Mouse (Mus musculus) heart, embryonic 12.5 days (tissue): Measurements from ENCODE around the gene Cckbr. TPM values are rescaled to one million over a fixed set of nuclear protein-coding genes. Genes with fewer than 3 reads are reported as not detected.

Source experiments
- ATAC-seq: fragments of 200-750 bp; cut with Nextera tagmentation; 2 replicates; pipeline ENCODE4 v1.8.0; 2017; ENCODE audit warnings: moderate TSS enrichment, moderate library complexity; ENCODE audit not compliant: insufficient number of reproducible peaks, low FRiP score
- H3K27ac ChIP-seq: fragments of 300-500 bp; sonication (generic); 2 replicates; pipeline ENCODE4 v1.5.1; 2016; ENCODE audit warnings: mild to moderate bottlenecking, moderate library complexity; ENCODE audit not compliant: poor library complexity, severe bottlenecking
- H3K27me3 ChIP-seq: fragments of 300-500 bp; sonication (generic); replicated peaks from 2 replicates; pipeline ENCODE4 v1.6.1; 2016; ENCODE audit warnings: mild to moderate bottlenecking, moderate library complexity
- H3K36me3 ChIP-seq: fragments of 300-500 bp; sonication (generic); 2 replicates; pipeline ENCODE4 v1.6.1; 2016; ENCODE audit warnings: mild to moderate bottlenecking, moderate library complexity
- H3K4me1 ChIP-seq: fragments of 300-500 bp; sonication (generic); replicated peaks from 2 replicates; pipeline ENCODE4 v1.6.1; 2016; ENCODE audit warnings: mild to moderate bottlenecking
- H3K4me2 ChIP-seq: fragments of 300-500 bp; sonication (generic); 2 replicates; pipeline ENCODE4 v1.6.1; 2016; ENCODE audit warnings: mild to moderate bottlenecking, moderate library complexity
- H3K4me3 ChIP-seq: fragments of 300-500 bp; sonication (generic); 2 replicates; pipeline ENCODE4 v1.5.1; 2016; ENCODE audit warnings: mild to moderate bottlenecking
- H3K9ac ChIP-seq: fragments of 300-500 bp; sonication (generic); 2 replicates; pipeline ENCODE4 v1.6.1; 2016; ENCODE audit warnings: mild to moderate bottlenecking, moderate library complexity
- H3K9me3 ChIP-seq: fragments of 300-500 bp; sonication (generic); replicated peaks from 2 replicates; pipeline ENCODE4 v1.6.1; 2016; ENCODE audit warnings: mild to moderate bottlenecking, moderate library complexity
- WGBS: fragments of 180-500 bp; shearing (Covaris S2); methylation state at CpG from one replicate; pipeline ENCODE4 v1.1.7; 2016; 5-methylcytosine and 5-hydroxymethylcytosine counted together
- polyA plus RNA-seq: library from polyadenylated mRNA; unstranded; fragments of >200 nt; fragmentation: Nextera tagmentation; extraction: Ambion mirVana; gene quantifications from 2 replicates; pipeline ENCODE4 v1.2.1, GENCODE M21; 2016

Cckbr gene
- polyA plus RNA-seq, 1 experiment from 2014 or later: not detected

DNA sequence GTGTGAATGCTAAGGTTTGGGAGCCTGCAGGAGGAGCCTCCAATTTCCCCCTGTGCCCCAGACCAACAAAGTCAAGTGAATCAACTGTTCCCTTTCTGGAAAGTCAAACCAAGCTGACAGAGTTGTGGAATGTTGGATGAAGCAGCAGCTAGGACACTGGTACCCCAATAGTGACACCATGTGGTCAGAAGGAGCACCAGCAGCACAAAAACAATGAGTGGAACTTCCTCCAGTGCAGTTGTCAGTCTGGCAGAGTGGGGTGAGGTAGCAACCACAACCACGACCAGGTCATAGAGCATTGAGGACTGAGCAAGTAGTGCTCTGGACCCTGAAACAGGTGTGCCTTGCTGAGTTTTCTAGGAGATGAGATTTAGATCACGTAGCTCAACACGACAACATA is 52.3 kb downstream of the Cckbr start:
- H3K9ac ChIP-seq: no peak overlapping the region
- no peak for ATAC-seq

DNA sequence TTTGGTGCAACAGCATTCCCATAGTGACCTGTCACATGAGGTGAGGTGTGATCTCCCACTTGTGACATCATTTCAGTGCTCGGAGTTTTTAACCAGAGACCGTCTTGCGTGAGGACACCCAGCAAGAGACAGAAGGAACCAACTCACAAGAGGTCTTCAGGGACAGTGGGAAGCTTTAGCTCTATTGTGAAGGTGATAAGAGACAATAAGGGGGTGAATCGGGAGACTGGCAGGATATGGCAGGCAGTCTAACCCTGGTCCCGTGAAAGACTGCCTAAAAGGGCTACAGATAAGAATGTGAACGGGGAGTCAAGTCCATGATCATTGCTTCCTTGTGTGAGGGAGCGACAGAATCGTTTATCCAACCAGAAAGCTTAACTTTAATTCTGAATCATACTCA is 52.8 kb downstream of the Cckbr start:
- Histone ChIP-seq H3K4me3 (no peak overlapping the region), H3K9ac (no peak overlapping the region), H3K9me3 (no peaks in the 10 kb centered on the region), H3K4me2 (no peak overlapping the region), H3K4me1 (peaks cover 46% of the 10 kb centered on the region), H3K36me3 (no peaks in the 10 kb centered on the region), H3K27ac (no peak overlapping the region), H3K27me3 (no peaks in the 10 kb centered on the region)
- no peak for ATAC-seq
- 61% methylated on average over 8 of the region's 8 CpGs for WGBS

More for the DNA sequence above, 52.3 kb downstream of the Cckbr start:
- no peak overlapping the region for H3K4me3 ChIP-seq
- H3K27ac ChIP-seq: no peak overlapping the region
- no peak overlapping the region for H3K4me2 ChIP-seq
- H3K4me1 ChIP-seq: peaks cover 46% of the 10 kb centered on the region
- H3K9me3 ChIP-seq: no peaks in the 10 kb centered on the region
- H3K36me3 ChIP-seq: no peaks in the 10 kb centered on the region
- no peaks in the 10 kb centered on the region for H3K27me3 ChIP-seq
- 59% methylated on average over 3 of the region's 3 CpGs for WGBS

DNA sequence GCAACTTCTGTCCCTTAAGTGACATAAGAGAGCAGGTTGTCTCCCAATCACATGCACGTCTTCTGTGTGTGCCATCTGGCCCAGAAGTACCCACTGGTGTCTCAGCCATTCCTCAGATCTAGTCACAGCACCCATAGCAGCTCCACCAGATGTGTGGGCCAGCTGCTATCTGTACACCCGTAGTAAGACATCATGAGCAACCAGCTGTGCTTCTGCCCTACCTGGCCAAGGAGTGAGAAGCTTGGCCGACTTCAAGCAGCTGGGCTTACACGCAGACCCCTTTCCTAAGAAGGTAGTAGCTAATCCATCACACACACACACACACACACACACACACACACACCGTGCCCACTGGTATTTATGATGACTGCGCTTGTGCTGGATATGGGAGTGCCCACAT is 53.7 kb downstream of the Cckbr start:
- Histone ChIP-seq H3K4me3 (no peak overlapping the region), H3K9ac (no peak overlapping the region), H3K36me3 (no peaks in the 10 kb centered on the region), H3K4me1 (peaks cover 46% of the 10 kb centered on the region), H3K9me3 (no peaks in the 10 kb centered on the region), H3K27ac (no peak overlapping the region), H3K27me3 (no peaks in the 10 kb centered on the region), H3K4me2 (no peak overlapping the region)
- no peak for ATAC-seq
- WGBS: 84% methylated on average over 6 of the region's 6 CpGs

DNA sequence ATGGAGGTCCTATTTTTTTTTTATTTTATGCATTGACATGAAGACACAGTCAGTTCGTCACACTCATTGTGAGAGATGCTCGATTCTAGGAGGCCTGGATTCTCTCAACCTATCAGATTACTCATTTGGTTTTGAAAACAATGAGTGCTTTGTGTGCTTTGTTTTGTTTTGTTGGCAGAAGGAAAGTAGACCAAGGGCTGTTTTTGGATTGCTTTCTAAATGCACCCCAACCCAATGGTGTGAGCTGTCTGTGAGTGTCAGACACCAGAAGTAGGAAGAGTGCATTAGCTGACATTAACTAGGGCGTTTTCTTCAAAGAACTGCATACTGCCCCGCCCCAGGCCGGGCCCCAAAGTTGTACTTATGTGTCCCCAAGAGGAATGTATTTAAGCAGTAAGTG is 54.5 kb downstream of the Cckbr start:
- Histone ChIP-seq H3K9ac (no peak overlapping the region), H3K4me1 (peaks cover 45% of the 10 kb centered on the region), H3K27me3 (no peaks in the 10 kb centered on the region), H3K4me3 (no peak overlapping the region), H3K9me3 (no peaks in the 10 kb centered on the region), H3K36me3 (no peaks in the 10 kb centered on the region), H3K4me2 (peak overlapping the region; percentile 76), H3K27ac (no peak overlapping the region; the same call in 1 of the 2 replicates)
- ATAC-seq: no peak
- 62% methylated on average over 5 of the region's 5 CpGs for WGBS

DNA sequence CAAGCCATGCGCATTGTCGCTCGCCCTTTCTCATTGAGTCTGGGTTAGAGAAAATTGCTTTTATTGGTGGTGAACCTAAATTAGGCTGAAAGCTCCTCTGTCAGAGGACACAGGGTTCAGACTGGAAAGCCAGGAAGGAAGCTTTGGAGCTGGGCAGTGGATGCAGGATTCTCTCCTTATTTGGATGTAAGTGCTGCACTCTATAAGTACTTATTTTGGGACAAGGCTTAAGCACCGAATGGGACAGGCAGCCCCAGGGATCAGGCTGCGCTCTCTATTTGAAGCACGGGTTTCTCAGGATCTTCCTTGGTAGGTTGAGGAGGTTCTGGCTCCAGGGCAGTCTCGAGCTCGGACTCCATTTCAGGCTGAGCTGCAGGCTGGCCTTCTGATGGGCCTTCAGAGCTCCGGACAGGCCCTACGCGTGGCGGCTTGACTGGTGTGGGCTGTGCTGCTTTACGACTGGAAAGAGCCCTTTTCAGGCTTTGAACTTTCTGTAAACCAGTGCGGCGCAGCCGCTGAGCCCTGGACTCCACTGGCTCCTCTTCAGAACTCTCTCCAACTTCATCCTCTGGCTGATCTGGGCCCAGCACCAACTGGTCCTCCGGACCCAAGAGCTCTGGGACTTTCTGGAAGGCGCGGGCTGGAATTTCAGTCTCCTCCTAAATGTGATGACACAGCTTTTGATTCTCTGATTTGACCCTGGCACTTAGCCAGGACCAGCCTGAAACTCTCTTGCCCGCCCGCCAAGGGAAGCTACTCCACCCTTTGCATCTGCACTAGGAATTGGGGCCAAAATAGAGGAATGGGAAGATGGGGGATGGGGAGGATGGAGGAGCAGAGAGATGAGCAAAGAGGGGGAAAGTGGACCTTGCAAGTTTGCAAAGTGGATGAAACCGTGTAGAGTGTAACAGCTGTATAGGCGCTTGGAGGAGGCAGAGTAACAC is 55.3 kb downstream of the Cckbr start:
- H3K27me3 ChIP-seq: no peaks in the 10 kb centered on the region
- peak overlapping the region; percentile 51 for H3K4me3 ChIP-seq
- peaks cover 38% of the 10 kb centered on the region for H3K4me1 ChIP-seq
- peak; percentile 19 for ATAC-seq
- no peaks in the 10 kb centered on the region for H3K9me3 ChIP-seq
- peak overlapping the region; percentile 64 for H3K27ac ChIP-seq
- peak overlapping the region; percentile 82 for H3K9ac ChIP-seq
- 46% methylated on average over 23 of the region's 23 CpGs for WGBS
- H3K4me2 ChIP-seq: peak overlapping the region; percentile 76
- H3K36me3 ChIP-seq: no peaks in the 10 kb centered on the region

DNA sequence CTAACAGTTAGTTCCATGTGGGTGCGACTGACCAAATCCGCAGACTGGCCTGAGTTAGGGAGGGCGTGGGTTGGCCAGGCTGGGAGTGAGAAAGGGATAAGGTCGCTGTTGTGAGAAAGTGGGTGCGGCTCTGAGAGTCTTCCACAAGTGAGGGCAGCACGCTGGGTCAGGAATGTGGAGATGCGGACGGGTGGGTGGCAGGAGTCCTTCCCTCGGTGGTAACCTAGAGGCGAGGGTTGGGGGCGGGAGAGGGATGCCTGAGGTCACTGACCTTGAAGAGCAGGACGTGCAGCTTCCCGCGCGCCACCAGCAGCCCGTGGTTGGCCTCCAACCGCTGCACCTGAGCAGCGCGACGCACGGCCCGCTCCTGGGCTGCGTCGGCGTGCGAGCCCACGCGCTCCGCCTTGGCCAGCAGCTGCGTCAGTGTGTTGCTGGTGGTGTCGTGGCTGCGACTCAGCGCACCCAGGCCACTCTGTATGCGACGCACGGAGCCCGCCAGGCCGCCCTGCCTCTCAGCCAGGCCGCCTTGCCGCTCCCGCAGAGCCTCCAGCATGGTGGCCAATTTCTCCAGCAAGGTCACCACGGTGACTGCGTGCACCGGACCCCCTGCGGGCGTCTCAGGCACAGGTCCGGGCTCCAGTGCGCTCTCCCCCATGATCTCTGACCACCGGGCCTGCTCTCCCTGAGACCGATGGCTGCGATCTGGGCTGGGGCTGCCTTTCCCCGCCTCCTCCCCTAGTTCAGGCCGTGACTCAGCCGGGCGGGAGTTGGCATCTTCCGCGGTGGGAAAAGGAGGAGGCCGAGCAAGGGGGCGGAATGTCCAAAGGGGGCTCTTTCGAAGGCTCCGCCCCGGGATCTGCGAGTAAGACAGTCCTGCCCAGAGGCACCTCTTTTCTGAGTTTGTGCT is 56.2 kb downstream of the Cckbr start, which contains the start of gene Cavin3:
Gene Cavin3 (minus strand): TSS at position 796 of the 907 bp plus-strand sequence.
- no peaks in the 10 kb centered on the region for H3K36me3 ChIP-seq
- H3K27me3 ChIP-seq: no peaks in the 10 kb centered on the region

DNA sequence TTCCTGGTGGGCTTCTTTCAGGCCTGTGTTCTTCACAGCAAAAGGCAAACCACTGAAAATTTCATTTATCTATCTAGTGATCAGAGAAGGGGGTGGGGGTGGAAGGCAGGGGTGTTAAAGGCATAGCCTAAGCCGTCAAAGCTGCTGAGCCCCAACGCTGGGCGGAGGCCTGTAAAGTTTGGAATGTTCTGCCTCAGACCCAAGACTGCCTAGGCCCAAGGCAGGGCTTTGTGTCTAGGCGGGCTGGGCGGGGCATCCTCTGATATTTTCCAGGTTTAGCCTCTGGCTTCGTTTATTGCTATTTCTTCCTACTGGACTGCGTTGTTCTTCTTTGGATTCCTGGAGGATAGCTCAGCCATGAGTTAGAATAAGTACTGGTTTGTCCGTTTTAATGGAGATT is 56.9 kb downstream of the Cckbr start:
- H3K9ac ChIP-seq: peak overlapping the region; percentile 82
- H3K27ac ChIP-seq: peak overlapping the region; percentile 64
- H3K4me3 ChIP-seq: peak overlapping the region; percentile 51
- H3K4me1 ChIP-seq: peaks cover 32% of the 10 kb centered on the region
- H3K9me3 ChIP-seq: no peaks in the 10 kb centered on the region
- H3K4me2 ChIP-seq: peak overlapping the region; percentile 76
- no peaks in the 10 kb centered on the region for H3K27me3 ChIP-seq
- 39% methylated on average over 8 of the region's 8 CpGs for WGBS
- no peaks in the 10 kb centered on the region for H3K36me3 ChIP-seq
- ATAC-seq: peak; percentile 49

More for the DNA sequence above, 56.2 kb downstream of the Cckbr start, which contains the start of gene Cavin3:
- peak; percentile 83 for ATAC-seq
- Histone ChIP-seq H3K4me1 (peaks cover 34% of the 10 kb centered on the region), H3K4me3 (peak within 1 kb of the TSS; percentile 51), H3K4me2 (peak within 1 kb of the TSS; percentile 76), H3K27ac (peak within 1 kb of the TSS; percentile 64), H3K9ac (peak within 1 kb of the TSS; percentile 82), H3K9me3 (no peaks in the 10 kb centered on the region)
- 2% methylated on average over 62 of the region's 63 CpGs for WGBS

DNA sequence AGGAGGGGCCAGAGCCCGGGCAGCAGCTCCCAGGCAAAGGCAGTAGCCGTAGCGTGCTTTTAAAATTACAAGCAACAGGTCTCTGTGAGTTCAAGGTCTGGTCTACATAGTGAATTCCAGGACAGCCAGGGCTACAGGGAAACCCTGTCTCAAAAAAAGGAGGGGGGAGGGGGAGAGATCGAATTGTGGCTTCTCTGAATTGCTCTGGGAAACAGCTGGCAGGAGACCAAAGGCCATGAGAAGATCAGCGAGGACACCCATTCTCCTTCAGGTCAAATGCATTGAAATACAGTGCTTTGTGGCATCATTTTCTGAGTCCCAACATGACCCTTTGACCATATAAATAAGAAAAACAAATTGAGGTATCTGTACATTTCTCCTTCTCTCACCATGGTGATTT is 59.5 kb downstream of the Cckbr start:
- Histone ChIP-seq H3K9ac (no peak overlapping the region), H3K36me3 (no peaks in the 10 kb centered on the region), H3K4me1 (peaks cover 28% of the 10 kb centered on the region), H3K27ac (no peak overlapping the region), H3K4me3 (no peak overlapping the region), H3K4me2 (no peak overlapping the region), H3K27me3 (no peaks in the 10 kb centered on the region), H3K9me3 (no peaks in the 10 kb centered on the region)
- ATAC-seq: no peak
- WGBS: 67% methylated on average over 5 of the region's 5 CpGs

DNA sequence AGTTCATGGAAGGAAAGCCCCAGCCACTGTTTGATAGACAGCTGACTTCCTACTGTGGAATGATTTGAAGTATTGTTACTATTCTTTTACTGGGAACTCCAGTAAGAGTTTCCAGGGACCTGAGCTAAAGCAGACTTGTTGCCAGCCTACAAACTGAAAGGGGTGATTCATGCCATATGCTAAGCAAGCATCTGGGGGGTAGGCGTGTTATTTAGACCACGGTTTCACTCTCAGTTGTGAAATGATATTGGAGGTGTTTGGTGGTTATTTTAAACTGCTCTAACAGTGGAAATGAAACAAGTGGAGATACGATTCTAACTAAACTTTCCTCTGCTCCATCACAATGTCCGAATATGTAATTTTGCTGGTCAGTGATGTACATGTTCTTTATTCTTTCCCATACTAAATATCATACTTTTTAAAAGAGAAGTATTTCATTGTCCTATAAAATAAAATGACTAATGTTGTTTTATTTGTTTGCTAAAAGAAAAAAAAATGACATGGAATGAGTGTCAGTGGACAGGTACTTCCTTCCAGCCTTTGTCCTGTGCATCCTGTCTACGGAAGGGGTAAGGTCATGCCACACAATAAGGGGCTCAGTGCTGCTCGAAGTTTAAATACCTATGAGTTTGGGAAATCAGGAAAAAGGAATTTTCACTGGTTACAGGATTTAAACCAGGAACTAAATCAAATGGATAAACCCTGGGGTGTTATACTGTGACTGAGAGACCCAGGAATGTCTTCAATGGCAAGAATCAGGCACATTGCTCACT is 61.8 kb downstream of the Cckbr start:
- H3K9me3 ChIP-seq: no peaks in the 10 kb centered on the region
- H3K36me3 ChIP-seq: no peaks in the 10 kb centered on the region
- no peak overlapping the region for H3K9ac ChIP-seq
- no peak overlapping the region for H3K4me3 ChIP-seq
- 70% methylated on average over 6 of the region's 6 CpGs for WGBS
- no peak for ATAC-seq
- no peak overlapping the region for H3K4me2 ChIP-seq
- H3K4me1 ChIP-seq: peaks cover 6% of the 10 kb centered on the region
- H3K27me3 ChIP-seq: no peaks in the 10 kb centered on the region
- peak overlapping the region; percentile 11; the same call in 1 of the 2 replicates for H3K27ac ChIP-seq

DNA sequence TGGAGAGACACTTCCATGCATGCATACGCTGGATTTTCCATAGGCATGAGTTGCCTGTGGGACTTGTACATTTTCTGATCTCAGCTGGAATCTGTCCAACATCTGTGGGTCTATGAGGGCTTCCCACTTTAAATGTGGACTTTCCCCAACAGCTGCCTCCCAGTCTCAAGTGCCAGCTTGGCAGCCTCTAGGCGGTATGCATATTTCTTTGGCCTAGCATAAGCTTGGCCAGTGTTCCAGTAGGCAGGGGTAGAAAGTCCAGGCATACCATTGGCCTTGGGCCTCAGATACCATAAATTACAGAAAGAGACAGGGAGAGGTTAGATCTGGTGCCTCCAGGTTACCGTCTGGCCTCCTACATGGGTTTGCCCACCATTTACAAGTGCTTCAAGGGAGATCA is 72.3 kb downstream of the Cckbr start:
- Histone ChIP-seq H3K4me2 (no peak overlapping the region), H3K4me1 (no peaks in the 10 kb centered on the region), H3K9ac (no peak overlapping the region), H3K36me3 (no peaks in the 10 kb centered on the region), H3K9me3 (no peaks in the 10 kb centered on the region), H3K27me3 (no peaks in the 10 kb centered on the region), H3K4me3 (no peak overlapping the region), H3K27ac (no peak overlapping the region)
- no peak for ATAC-seq
- WGBS: 89% methylated on average over 3 of the region's 3 CpGs
